ENCODE assay signal across 1 mouse cellular context in the genomic region with DNA sequence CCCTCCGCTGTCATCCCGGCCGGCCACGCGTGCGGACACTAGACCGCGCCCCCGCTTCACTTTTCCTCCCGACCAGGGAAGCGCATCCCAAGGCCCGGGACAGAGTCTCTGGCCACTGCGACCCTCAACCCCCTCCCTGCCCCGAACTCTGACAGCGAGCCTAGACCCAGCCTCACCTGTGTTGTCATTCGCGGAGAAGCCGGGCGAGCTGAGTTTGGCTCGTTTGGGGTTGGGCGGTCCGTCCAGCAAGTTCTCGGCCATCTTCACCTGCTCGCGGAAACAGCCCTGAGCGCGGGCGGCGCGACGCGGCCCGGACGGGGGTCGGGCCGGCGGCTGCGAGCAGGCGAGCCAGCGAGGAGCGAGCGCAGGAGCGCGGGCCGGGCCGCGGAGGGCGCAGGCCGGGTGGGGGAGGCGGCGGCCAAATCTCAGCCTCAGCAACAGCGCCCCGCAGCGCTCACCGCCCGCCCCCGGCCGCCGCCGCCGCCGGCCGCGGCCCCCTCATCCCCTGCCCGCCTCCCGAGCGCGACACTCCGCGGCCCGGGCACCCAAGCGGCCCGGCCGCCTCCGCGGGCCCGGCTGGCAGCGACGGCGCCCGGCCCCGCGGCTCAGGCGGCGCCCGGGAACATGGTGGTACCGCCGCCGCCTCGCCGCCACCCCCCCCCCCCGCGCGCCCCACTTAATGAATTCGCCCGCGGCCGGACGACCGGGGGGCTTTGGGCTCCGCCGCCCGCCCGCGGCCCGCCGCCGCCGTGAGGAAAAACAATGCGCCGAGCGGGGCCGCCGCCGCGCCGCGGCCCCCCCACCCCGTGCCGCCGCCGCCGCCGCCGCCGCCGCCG.
TF ChIP-seq lines count a peak whose summit lies in the region.

No protein-coding gene starts in this region.

TF ChIP-seq in C2C12, 6 proteins besides CTCF, POLR2A, EP300 and RAD21 (continued from another document):
- TF ChIP-seq USF1 (IDR thresholded peaks at IDR 0.05; ENCODE audit: low read depth) = no peak
- no peak for TF ChIP-seq MYOG (IDR thresholded peaks at IDR 0.05; ENCODE audit: control insufficient read depth, extremely low read depth, insufficient read length)
TF ChIP-seq in C2C12: peak in this region for 0.
